Mouse (Mus musculus): ENCODE data around the gene D10Wsu102e.
"Not testable (repeated sequence)": the region's sequence is repeated elsewhere in the genome, so short reads cannot be mapped to it uniquely, and the experiment has no call there.

The D10Wsu102e gene

GRCm38 (mm10) chr10:83346359-83346736, 13.7 kb upstream of the D10Wsu102e start:
- no peak for DNase-seq (ENCODE audit: low spot score)

DNA sequence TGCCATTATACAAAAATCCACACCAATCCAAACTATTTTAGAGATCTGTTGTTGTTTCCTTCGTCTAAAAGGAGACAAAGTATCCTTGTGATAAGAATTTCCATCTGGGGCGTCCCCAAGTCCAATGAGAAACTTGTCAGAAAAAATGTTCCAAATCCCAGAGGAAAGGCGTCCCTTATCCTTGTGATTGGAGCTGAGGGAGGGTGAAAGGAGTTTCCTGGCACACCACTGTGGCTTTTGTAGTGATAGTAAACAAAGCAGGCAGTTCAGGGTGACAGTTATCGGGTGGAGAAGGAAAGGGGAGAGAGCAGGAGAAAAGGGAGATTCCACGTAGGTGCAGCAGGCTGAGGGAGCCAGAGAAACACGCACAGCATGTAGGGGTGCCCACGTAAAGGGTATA, 12.5 kb upstream of the D10Wsu102e start:
- DNase-seq (ENCODE audit: low spot score): no peak

DNA sequence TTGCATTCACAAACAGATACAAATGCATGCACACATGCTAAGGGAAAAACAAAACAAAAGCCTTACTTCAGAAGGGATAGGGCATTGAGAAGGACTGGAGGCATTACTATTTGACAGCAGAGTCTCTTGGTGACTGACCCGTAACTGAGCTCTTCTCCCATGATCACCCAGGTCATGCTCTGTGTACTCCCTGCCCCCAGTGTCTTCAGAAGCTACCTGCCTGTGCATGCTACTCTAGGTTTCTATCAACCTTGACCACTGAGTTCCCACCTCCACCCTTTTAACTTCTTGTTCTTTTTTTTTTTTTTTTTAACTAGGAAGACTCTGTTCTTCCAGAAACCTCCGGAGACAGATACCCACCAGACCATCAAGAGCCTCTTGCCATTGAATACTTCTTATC, 9.3 kb upstream of the D10Wsu102e start:
- no peak for DNase-seq (ENCODE audit: low spot score)

DNA sequence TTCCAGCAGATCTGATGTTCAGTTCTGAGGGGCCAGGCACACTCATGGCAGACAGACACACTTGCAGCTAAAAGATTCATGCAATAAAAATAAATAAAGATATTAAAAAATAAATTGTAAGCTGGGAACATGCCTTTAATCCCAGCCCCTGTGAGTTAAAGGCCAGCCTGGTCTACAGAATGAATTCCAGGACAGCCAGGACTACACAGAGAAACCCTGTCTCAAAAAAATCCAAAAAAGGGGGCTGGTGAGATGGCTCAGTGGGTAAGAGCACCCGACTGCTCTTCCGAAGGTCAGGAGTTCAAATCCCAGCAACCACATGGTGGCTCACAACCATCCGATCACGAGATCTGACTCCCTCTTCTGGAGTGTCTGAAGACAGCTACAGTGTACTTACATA, 8.2 kb upstream of the D10Wsu102e start:
- not testable (repeated sequence) for DNase-seq (ENCODE audit: low spot score)

DNA sequence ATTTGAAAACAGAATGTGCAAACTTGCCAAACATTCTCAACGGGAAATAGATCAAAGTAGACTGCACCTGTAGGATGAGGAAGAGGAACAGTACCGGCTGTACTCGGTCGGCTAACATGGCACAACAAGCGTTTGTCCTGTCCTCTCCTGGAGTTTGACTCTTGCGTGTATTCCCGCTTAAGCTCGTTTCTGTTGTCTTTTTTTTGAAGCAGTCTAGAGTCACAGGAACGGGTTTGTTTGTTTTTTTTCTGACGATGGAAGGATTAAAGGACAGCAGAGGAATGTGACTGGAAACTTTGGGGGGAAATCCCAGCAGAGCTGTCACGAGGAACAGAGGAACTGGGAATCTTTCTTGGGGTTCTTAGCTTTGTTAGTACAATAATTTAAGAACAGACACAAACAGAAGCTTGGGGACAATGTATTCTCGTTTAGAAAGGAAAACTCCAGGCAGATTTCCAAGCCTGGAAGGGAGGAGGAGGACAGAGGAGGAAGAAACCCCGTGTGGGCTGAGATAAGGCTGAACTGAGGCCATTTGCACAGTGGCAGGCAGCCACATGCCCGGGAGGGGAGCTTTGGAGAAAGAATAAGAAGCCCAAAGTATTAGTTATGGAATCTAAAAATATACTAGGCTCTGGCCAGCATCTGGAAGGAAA, 6.2 kb upstream of the D10Wsu102e start:
- peak; percentile 64 for DNase-seq (ENCODE audit: low spot score)

GRCm38 (mm10) chr10:83354333-83354719, 5.7 kb upstream of the D10Wsu102e start:
- no peak for DNase-seq (ENCODE audit: low spot score)

- DNase-seq (ENCODE audit: low spot score): no peak
These were observed 3.6 kb upstream of the D10Wsu102e start for GRCm38 (mm10) chr10:83356416-83356815.

GRCm38 (mm10) chr10:83359451-83359850, 570 bp upstream of the D10Wsu102e start:
- DNase-seq (ENCODE audit: low spot score): no peak

GRCm38 (mm10) chr10:83360356-83360755, 335 bp downstream of the D10Wsu102e start:
- no peak for DNase-seq (ENCODE audit: low spot score)

- DNase-seq (ENCODE audit: low spot score): no peak
These were observed 1.8 kb downstream of the D10Wsu102e start for GRCm38 (mm10) chr10:83361643-83362382.

DNA sequence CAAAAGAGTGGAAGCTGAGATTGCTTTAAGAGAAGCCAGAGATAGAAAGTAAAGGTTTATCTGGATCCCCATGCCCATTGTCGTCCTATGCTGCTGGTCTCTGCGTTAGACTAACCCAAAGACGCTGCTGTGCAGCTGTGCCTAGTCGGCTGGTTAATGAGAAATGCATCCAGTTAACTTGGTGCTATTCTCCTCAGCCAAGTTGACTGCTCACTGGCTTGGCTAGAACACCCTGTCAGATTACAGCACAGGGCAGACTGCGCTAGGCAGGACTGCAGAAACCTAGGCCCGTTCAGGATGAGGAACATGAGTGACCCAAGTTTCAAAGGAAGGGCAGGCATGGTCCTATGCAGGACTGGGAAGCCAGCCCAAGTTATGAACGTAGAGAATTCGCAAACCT, 3.4 kb downstream of the D10Wsu102e start:
- no peak for DNase-seq (ENCODE audit: low spot score)

- DNase-seq (ENCODE audit: low spot score): no peak
These were observed 8.9 kb downstream of the D10Wsu102e start for GRCm38 (mm10) chr10:83368918-83369317.

- no peak for DNase-seq (ENCODE audit: low spot score)
These were observed 14.1 kb downstream of the D10Wsu102e start for GRCm38 (mm10) chr10:83374045-83374656.

DNA sequence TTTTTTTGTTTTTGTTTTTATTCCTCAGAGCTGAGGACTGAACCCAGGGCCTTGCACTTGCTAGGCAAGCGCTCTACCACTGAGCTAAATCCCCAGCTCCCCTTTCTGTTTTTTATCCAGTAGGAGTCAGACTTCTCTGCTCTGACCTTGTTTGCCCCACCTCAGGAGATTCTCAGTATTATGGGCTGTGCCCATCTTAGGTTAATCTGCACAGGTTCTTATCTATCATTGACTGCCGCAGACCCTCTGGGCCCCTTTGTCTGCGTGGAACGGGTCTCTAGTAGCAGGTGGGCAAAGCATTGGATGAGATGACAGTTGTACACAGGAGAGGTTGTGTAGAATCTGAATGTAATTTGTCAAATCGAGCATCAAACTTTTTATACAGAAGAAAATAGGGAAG, 15.4 kb downstream of the D10Wsu102e start:
- DNase-seq (ENCODE audit: low spot score): not testable (repeated sequence)

- DNase-seq (ENCODE audit: low spot score): no peak
These were observed 17.1 kb downstream of the D10Wsu102e start for GRCm38 (mm10) chr10:83376911-83377682.

- DNase-seq (ENCODE audit: low spot score): peak; percentile 22
These were observed 18.2 kb downstream of the D10Wsu102e start for GRCm38 (mm10) chr10:83378083-83378833.

DNA sequence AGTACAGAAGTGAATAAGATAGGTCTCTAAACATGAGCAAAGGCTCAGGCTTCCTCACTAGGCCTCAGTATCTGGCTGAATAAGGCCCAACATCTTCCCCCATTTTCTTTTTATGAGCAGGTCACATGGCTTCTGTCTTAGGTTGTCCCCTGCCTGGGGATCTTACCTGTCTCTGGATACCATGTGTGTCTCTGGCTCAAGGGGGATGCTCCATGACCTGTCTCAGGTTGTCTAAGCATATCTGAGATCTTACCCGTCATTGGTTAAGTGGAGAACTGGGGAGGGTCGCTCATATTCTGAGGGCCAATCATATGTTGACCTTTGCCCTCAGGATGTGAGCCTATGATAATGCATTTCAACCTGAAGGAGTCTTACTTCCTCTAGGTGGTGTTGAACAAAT, 20.5 kb downstream of the D10Wsu102e start:
- DNase-seq (ENCODE audit: low spot score): no peak

DNA sequence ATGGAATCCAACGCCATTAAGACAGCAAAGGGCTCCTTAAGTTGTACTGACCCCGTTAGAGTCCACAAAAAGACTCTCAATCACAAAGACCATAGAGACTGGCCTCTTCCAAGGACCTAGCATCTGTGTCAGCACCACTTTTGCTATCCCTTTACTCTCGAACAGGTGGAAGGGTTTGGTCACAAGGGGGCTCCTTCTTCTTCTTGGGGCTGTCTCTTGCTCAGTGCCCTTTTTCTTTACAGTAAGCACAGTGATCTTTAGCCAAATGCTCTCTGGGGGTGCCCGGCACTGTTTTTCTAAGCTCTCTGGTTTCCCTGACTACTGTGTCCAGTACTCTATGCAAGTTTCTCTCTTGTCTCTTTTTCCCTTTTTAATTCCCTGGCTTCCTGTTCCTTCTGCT, 22.5 kb downstream of the D10Wsu102e start:
- DNase-seq (ENCODE audit: low spot score): no peak

DNA sequence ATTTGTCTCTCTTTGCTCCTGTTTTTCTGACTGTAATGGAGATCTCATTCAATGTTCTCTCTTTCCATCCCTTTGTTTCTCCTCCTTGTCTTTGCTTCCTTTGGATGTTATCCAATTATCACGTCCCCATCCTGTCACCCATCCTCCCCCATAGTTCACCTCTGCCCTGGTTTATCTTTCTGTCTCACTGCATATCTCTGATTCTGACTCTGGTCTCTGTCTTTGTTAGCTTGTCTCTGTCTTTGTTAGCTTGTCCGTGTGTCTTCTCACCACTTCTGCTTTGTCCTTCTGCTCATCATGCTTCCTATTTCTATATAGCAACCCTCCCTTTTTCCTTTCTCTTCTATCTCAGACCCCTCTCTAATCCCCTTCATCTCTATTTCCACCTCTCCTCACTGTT, 23.0 kb downstream of the D10Wsu102e start:
- no peak for DNase-seq (ENCODE audit: low spot score)

DNA sequence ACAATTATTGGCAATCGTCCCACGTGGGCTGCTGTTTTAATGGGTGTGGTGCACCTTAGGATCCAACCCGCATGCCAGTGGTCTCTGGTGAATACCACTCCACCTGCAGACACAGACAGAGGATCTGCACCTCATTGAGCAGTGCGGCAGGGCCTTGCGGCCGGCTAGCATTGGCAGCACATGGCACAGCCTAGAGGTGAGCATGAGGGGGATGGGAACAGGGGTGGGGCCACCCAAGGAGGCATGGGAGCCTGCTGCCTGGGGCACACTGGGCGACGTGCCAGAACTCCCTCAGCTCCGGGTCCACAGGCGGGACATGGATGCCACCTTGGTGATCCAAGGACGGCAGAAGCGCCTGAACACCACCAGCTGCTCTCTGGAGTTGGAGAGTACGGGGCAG, 23.8 kb downstream of the D10Wsu102e start:
- no peak for DNase-seq (ENCODE audit: low spot score)

- no peak for DNase-seq (ENCODE audit: low spot score)
These were observed 24.6 kb downstream of the D10Wsu102e start for GRCm38 (mm10) chr10:83384456-83385215.
